Mouse (Mus musculus) heart, postnatal 10 days (tissue): ENCODE measurements around the gene Elp4. TPM values are rescaled to one million over a fixed set of nuclear protein-coding genes. Genes with fewer than 3 reads are reported as not detected.
A peak's percentile ranks its signal among the peaks of the same experiment; 100 is the strongest.

Experiments used
- DNase-seq, 2 experiments: peaks; one replicate each; pipeline ENCODE4 v3.0.0; 2021
- intact Hi-C: fragments of 180-260 bp; cut with DNase I; formaldehyde crosslinking; loops from one replicate; pipeline ENCODE4 v1.15.1; 2025
- total RNA-seq, 2 experiments: library from RNA; stranded (reverse); gene quantifications; 2 replicates each; pipeline ENCODE4 v1.2.3; 2021

Elp4 gene
- total RNA-seq, 2 experiments from 2014 or later, result 16.6 to 17.3 TPM

DNA sequence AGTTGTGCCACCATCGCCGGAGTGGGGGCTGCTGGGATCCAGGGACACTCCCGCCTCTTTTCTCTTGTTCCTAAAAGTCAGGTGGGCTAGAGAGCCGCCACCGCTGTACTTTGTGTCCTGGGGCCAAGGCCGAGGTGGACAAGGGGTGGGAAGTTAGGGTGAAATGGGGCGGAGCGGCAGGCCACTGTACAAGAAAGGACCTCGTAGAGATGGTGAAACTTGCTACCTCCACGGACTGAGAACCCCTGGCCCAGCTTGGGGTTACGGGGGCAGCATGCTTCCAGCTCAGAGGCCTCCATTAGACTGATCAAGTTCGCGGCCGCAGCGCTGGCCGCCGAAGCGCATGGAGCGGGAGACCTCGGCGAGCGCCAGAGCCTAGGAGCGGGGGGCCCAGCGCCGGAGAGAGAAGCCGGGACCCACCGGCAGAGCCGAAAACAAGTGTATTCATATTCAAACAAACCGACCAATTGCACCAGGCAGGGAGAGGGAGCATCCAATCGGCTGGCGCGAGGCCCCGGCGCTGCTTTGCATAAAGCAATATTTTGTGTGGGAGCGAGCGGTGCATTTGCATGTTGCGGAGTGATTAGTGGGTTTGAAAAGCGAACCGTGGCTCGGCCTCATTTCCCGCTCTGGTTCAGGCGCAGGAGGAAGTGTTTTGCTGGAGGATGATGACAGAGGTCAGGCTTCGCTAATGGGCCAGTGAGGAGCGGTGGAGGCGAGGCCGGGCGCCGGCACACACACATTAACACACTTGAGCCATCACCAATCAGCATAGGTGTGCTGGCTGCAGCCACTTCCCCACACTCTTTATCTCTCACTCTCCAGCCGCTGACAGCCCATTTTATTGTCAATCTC, 229.3 kb downstream of the Elp4 start:
- DNase-seq, result peak; percentile 61 to 63
- intact Hi-C loops, result loop anchor here (5.0 to 10.0 kb wide), 2 partner anchors 327 to 550 kb away; partner anchors contain the start of genes Dnajc24 and Wt1

DNA sequence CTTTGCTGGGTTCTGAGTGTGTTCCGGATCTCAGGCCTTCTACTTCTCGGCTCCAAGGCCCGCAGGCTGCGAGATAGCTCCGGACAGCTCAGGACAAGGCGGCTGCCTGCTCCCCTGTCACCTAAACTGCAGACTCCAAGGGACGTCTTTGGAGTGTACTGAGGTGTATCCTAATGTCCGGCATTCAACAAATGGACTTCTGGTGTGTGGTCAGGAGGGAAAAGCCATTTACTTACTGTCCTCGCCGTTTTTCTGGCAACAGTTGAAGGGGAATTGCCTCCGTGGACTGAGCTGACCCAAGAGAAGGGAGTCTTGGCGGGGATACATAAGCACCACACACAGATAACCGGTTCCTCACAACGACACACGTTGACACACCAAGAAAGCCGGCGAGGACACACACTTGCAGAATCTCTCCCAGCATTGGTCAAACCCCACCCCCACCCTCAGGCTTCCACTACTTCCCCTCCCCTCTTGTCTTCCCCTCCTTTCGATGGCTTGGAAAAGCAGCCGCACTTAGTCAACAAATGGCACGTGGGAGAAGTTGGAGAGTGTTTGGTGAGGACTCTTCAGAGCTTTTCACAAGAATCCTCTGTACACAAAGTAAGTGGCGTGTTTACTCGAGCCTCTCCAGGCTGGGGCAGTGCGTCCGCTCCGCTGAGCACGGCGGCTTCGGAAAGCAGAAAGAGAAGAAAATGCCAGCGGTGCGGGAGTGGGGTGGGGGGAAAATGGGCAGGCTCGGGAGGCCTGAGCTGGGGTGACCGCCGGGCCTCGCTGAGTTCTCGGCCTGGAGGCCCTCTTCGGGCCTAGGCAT, 230.1 kb downstream of the Elp4 start:
- no peak for DNase-seq

DNA sequence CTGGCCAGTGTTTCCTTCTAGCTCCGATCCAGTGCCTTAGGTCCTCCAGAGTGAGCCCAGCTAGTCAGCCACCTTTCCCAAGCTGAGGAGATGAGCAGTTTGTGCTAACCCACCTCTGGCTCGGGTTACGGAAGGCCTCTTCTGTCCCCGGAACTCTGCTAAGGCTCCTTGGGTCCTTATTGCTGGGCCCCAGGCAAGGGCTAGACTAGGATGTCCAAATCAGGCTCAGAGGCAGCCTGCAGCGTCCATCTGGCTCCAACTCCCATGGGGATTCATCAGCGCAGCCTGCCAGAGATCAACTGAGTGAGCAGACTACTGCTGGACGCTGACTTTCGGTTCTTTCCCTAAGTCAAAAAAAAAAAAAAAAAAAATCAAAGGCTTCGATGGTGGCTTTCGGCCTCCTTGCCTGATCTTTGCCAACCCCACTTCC, 230.7 kb downstream of the Elp4 start:
- intact Hi-C loops, result loop anchor here (10.0 kb wide), 1 partner anchor 549 kb away; the partner anchor contains the start of gene Wt1
- peak; percentile 65 to 72 for DNase-seq

More for the DNA sequence above, 230.1 kb downstream of the Elp4 start:
- intact Hi-C loops, result loop anchor here (10.0 kb wide), 1 partner anchor 549 kb away; the partner anchor contains the start of gene Wt1

DNA sequence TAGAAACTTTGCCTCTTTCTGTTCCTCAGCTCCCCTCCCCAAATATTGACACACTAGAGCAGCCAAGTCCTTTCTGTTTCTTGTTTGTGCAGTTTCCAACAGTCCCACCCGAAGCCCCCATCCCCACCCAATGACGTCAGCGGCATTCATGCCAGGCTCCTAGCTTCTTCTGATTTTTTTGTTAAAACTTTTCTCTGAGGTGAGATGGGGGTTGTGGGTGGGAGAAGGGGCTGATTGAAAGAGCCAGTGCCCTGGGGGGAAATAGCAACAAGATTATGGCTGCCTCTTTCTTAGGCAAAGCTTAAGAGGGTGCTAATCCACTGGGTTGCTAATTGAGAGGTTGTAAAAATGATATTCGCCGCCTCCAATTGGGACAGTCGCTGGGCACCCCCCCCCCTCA, 231.3 kb downstream of the Elp4 start:
- no peak for DNase-seq
- intact Hi-C loops, result loop anchor here (10.0 kb wide), 1 partner anchor 548 kb away; the partner anchor contains the start of gene Wt1

- DNase-seq, result no peak
- intact Hi-C loops, result loop anchor here (10.0 kb wide), 1 partner anchor 548 kb away; the partner anchor contains the start of gene Wt1
Observed at GRCm38 (mm10) chr2:105672596-105672960, 231.8 kb downstream of the Elp4 start.

GRCm38 (mm10) chr2:105671798-105672595, 232.4 kb downstream of the Elp4 start:
- intact Hi-C loops, result loop anchor here (10.0 kb wide), 1 partner anchor 547 kb away; the partner anchor contains the start of gene Wt1

GRCm38 (mm10) chr2:105671116-105671797, 233.1 kb downstream of the Elp4 start:
- DNase-seq, result no peak
- intact Hi-C loops, result loop anchor here (10.0 kb wide), 1 partner anchor 546 kb away; the partner anchor contains the start of gene Wt1

More at GRCm38 (mm10) chr2:105671798-105672595, 232.4 kb downstream of the Elp4 start:
- no peak for DNase-seq

- DNase-seq, result no peak
- intact Hi-C loops, result loop anchor here (10.0 kb wide), 1 partner anchor 546 kb away; the partner anchor contains the start of gene Wt1
Observed at GRCm38 (mm10) chr2:105670731-105671095, 233.7 kb downstream of the Elp4 start.

DNA sequence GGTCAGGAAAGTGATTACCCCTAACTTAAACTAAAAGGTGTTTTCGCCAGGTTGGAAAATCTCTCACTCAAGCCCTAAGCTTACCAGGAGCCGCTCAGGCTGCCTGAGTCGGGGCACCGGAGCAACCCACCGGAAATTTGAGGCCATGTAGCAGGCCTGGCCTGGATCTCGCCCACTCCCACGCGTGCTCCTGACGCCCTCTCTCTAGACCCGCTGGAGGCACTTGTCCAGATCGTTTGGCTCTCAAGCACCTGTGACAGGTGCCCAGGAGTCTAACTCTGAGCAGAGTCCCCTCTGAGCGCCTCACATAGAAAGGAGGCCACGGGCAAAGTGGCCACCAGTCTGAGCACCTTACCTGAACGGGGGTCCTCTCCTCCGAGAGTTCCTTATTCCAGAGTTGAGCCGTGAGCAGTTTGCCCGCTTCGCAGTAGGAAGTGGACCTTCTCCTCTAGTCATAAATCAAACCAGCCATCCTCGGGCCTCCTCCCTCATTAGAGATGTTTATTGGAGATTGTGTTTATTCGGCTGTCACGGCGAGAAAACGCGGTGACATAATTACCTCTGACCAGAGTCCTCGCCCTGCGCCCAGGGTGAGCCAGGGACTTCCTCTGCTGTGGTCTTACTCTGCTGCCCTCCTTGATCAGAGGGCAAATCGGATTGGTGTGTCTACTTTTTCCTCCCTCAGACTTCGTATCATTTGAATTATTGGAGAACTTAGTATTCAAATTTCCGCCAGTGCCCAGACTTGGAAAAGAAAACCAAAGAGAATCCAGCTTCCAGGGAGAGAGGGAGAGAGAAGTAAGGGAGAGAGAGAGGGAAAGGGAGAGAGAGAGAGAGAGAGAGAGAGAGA, 234.3 kb downstream of the Elp4 start:
- intact Hi-C loops, result loop anchor here (10.0 kb wide), 1 partner anchor 545 kb away; the partner anchor contains the start of gene Wt1
- DNase-seq, result no peak

GRCm38 (mm10) chr2:105669371-105669861, 234.9 kb downstream of the Elp4 start:
- intact Hi-C loops, result no loop called here
- no peak for DNase-seq

DNA sequence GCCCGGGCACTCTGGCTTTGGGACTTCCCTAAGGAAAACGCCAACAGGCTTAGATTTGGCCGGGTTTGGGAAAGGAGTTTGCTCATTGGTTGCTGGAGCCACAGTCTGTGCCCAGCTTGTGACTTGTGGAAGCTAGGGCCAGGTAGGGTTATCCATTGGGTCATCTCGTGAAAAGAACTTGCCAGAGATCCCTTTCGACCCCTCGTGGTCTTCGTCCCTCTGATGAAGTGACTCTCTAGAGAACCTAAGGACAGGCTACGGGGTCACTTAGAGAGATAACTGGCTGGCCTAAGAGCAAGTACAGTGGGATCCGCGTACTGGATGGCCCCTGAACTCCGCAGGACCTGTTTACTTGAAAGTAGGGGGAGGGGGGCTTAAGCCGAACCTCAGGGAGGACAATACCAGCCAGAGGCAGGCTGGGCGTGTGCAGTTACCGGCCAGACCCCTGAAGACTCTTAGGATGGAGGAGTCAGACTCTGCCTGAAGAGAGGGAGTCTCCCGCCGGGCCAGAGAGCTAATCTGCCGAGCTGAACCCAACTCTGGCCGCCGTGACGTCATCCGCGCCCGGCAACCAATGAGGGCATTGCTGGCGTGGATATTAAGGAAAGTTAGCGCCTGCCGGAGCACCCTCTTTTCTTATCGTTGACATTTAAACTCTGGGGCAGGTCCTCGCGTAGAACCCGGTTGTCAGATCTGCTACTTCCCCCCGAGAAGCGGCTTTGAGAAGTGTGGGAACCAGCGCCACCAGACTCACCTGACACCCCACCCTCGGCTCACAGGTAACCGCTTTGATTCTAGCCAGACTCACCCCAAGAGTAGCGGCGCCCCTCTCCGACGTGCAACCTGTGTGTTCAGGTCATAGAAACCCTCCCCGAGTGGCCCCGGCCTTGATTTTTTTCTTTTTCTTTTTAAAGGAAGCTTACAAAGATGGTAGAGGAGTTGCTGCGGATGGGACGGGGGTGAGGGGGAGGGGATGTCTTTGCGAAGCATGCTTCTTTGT, 235.8 kb downstream of the Elp4 start, which contains the start of gene Pax6:
Gene Pax6 (plus strand): TSS at position 630 of the 1,000 bp plus-strand sequence.
- intact Hi-C loops, result no loop called here
- DNase-seq, result no peak

GRCm38 (mm10) chr2:105667626-105667950, 236.8 kb downstream of the Elp4 start:
- intact Hi-C loops, result no loop called here
- DNase-seq, result no peak

DNA sequence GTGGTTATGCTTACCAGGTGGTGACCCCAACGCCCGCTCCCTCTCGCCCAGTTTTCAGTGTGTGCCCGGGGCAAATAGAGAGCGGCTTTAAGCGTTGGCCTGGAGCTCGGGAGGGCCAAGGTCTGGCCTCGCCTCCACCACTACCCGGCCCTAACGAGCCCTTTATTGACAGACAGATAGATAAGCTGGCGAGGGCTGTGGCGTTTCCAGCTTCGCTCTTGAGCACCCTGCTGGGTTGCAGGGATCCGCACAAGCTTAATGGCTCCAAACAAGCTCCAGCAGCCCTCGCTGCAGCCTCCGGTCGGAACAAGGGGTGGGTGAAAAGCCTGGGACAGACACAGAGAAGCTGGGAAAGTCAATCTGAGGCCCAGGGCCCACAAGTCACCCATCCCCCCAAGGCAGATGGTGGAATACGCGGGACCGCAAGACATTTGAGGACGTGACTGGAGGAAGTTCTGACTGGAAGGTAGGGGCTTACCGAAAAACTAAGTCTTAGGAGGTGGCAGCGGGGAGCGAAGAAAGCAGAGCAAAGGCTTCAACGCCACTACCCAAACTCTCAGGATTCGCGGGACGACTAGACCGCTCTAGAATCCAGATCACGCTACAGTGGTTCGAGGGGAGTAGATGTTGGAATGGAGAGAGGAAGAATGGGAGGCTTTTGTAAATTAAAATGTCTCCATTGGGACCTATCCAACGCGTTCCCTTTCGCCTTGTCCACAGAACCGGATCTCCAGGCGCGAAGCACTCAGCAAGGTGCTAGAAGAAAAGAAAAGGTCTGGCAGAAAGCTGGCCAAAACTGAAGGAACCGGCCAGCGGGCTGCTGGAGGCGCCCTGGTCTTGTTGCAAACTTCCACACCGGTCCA, 237.4 kb downstream of the Elp4 start:
- intact Hi-C loops, result no loop called here
- DNase-seq, result no peak

GRCm38 (mm10) chr2:105666331-105666730, 238.0 kb downstream of the Elp4 start:
- intact Hi-C loops, result no loop called here
- DNase-seq, result no peak

DNA sequence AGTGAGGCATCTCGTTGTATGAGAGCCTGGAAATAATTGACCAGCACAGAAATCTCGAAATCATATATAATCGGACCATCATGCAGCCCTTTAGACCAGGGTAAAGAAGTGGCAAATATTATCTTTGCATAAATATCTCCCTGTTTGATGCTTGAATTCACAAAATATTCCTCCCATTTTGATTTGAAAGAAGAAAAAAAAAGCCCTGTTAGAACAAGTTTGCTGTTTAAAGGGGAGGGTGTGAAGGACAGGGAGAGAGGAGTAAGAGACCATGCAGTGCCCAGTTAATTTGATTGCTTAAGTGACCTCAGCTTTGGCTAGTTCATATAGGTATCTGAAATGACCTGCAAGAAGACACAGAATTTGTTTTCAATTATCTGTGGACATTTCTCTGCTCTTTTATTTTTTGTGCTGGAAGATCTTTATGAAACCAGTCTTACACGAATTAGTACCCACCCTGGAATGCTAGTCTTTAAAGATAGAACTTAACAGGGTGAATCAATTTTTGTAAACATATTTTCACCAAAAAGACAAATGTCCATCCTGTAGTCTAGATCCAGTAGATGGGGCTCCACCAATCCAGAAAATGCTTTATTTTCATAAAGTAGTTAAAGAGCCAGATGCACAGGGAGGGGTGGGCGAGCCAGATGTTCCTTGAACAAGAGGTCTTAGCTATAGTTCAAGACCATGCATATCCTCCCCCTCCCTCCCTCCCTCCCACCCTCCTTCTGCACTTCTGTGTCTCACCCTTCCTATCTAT, 238.7 kb downstream of the Elp4 start:
- intact Hi-C loops, result no loop called here
- no peak for DNase-seq

DNA sequence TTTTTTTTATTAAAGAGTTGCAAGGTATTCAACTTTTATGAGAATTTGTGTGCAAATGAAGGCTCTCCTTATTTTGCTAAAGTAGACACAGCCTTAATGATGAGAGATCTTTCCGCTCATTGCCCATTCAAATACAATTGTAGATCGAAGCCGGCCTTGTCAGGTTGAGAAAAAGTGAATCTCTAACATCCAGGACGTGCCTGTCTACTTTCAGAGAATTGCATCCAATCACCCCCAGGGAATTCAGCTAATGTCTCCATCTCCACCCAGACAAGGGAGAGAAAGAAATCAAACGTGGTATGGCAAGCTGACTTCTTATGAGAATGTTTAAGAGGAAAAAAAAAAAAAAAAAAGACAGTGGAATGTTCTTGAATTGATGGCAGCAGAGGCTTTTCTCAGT, 239.4 kb downstream of the Elp4 start:
- intact Hi-C loops, result no loop called here
- no peak for DNase-seq
